8 mouse cellular contexts compared by ENCODE assay signal in the genomic region with DNA sequence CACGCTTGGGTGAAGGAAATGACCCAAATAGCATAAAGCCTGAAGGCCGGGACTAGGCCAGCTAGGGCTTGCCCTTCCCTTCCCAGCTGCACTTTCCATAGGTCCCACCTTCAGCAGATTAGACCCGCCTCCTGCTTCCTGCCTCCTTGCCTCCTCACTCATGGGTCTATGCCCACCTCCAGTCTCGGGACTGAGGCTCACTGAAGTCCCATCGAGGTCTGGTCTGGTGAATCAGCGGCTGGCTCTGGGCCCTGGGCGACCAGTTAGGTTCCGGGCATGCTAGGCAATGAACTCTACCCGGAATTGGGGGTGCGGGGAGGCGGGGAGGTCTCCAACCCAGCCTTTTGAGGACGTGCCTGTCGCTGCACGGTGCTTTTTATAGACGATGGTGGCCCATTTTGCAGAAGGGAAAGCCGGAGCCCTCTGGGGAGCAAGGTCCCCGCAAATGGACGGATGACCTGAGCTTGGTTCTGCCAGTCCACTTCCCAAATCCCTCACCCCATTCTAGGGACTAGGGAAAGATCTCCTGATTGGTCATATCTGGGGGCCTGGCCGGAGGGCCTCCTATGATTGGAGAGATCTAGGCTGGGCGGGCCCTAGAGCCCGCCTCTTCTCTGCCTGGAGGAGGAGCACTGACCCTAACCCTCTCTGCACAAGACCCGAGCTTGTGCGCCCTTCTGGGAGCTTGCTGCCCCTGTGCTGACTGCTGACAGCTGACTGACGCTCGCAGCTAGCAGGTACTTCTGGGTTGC. TPM values are rescaled to one million over a fixed set of nuclear protein-coding genes. Genes with fewer than 3 reads are reported as not detected.
DNase-seq lines count a peak whose midpoint lies in the region; ATAC-seq and TF ChIP-seq lines count a peak whose summit lies in the region.

No protein-coding gene starts in this region.

- peak overlapping the region; percentile 22; the same call in 1 of the 2 replicates for H3K4me2 ChIP-seq in forebrain, embryonic 11.5 days (ENCODE audit: low read depth, low read length, severe bottlenecking)
- H3K4me2 ChIP-seq in hindbrain, embryonic 12.5 days (replicated peaks) = peak overlapping the region; percentile 33
- H3K4me2 ChIP-seq in limb, embryonic 12.5 days = peak overlapping the region; percentile 51

- no peak for TF ChIP-seq CTCF in E14TG2a.4 (conservative IDR thresholded peaks at IDR 0.05; ENCODE audit: low read length)

- 0 out of 2 replicates have a peak, but pooled peaks cover 6% of the 10 kb centered on the region for H3K27me3 ChIP-seq in E14TG2a.4 (ENCODE audit: insufficient read depth, low read length)
- no peaks in the 10 kb centered on the region; the same call in 1 of the 2 replicates for H3K27me3 ChIP-seq in forebrain, embryonic 11.5 days (ENCODE audit: control insufficient read depth, insufficient read depth, low read length)
- no peaks in the 10 kb centered on the region for H3K27me3 ChIP-seq in hindbrain, embryonic 12.5 days
- H3K27me3 ChIP-seq in limb, embryonic 12.5 days = peaks cover 9% of the 10 kb centered on the region; the same call in 1 of the 2 replicates
- H3K27me3 ChIP-seq in midbrain, embryonic 10.5 days (ENCODE audit: low read depth, poor library complexity, severe bottlenecking) = peaks cover 5% of the 10 kb centered on the region; the same call in 1 of the 2 replicates

- 9% methylated on average over 25 of the region's 25 CpGs for WGBS in forebrain, embryonic 11.5 days
- WGBS in hindbrain, embryonic 12.5 days = 9% methylated on average over 25 of the region's 25 CpGs
- WGBS in limb, embryonic 12.5 days = 10% methylated on average over 25 of the region's 25 CpGs
- WGBS in midbrain, embryonic 10.5 days = 11% methylated on average over 25 of the region's 25 CpGs

- no peak overlapping the region for H3K9ac ChIP-seq in forebrain, embryonic 11.5 days (ENCODE audit: low read length)
- H3K9ac ChIP-seq in hindbrain, embryonic 12.5 days = no peak overlapping the region
- H3K9ac ChIP-seq in limb, embryonic 12.5 days (replicated peaks) = 0 out of 2 replicates have a peak overlapping the region, but pooled peaks have one; percentile 31

- peaks cover 54% of the 10 kb centered on the region for H3K4me1 ChIP-seq in E14TG2a.4 (replicated peaks; ENCODE audit: low read depth, low read length)
- 0 out of 2 replicates have a peak, but pooled peaks cover 3% of the 10 kb centered on the region for H3K4me1 ChIP-seq in forebrain, embryonic 11.5 days (replicated peaks; ENCODE audit: control insufficient read depth, insufficient read depth, low read length)
- no peaks in the 10 kb centered on the region for H3K4me1 ChIP-seq in hindbrain, embryonic 12.5 days
- peaks cover 4% of the 10 kb centered on the region; the same call in 1 of the 2 replicates for H3K4me1 ChIP-seq in limb, embryonic 12.5 days (replicated peaks)
- peaks cover 22% of the 10 kb centered on the region for H3K4me1 ChIP-seq in midbrain, embryonic 10.5 days

- peak; percentile 85 for DNase-seq in adrenal gland, postnatal 10 days
- DNase-seq in forebrain, embryonic 11.5 days (ENCODE audit: low spot score) = peak; percentile 63
- DNase-seq in midbrain, embryonic 10.5 days (ENCODE audit: low spot score) = peak; percentile 70
- DNase-seq in thymus, postnatal 14 days = peak; percentile 13
- DNase-seq in c-Kit-positive CD71-positive TER-119-positive erythroid progenitor cells, embryonic 14.5 days (ENCODE audit: low spot score) = no peak

- H3K27ac ChIP-seq in forebrain, embryonic 11.5 days (ENCODE audit: low read depth, low read length) = no peak overlapping the region
- H3K27ac ChIP-seq in hindbrain, embryonic 12.5 days = no peak overlapping the region
- no peak overlapping the region for H3K27ac ChIP-seq in limb, embryonic 12.5 days
- peak overlapping the region; percentile 67; the same call in 1 of the 2 replicates for H3K27ac ChIP-seq in midbrain, embryonic 10.5 days (replicated peaks)

- ATAC-seq in forebrain, embryonic 11.5 days (replicated peaks; ENCODE audit: low FRiP score) = peak; percentile 89
- ATAC-seq in hindbrain, embryonic 12.5 days (ENCODE audit: low FRiP score) = peak; percentile 72; the same call in 1 of the 2 replicates
- peak; percentile 88 for ATAC-seq in limb, embryonic 12.5 days (ENCODE audit: insufficient number of reproducible peaks, insufficient read depth, low FRiP score, low TSS enrichment, low read depth)

- H3K9me3 ChIP-seq in E14TG2a.4 (ENCODE audit: low read length) = no peaks in the 10 kb centered on the region
- no peaks in the 10 kb centered on the region for H3K9me3 ChIP-seq in forebrain, embryonic 11.5 days (ENCODE audit: control insufficient read depth, low read length)
- H3K9me3 ChIP-seq in hindbrain, embryonic 12.5 days (replicated peaks) = no peaks in the 10 kb centered on the region
- H3K9me3 ChIP-seq in limb, embryonic 12.5 days = no peaks in the 10 kb centered on the region
- no peaks in the 10 kb centered on the region for H3K9me3 ChIP-seq in midbrain, embryonic 10.5 days (replicated peaks)

- no peaks in the 10 kb centered on the region for H3K36me3 ChIP-seq in E14TG2a.4 (ENCODE audit: insufficient read depth, low read length)
- no peaks in the 10 kb centered on the region for H3K36me3 ChIP-seq in forebrain, embryonic 11.5 days (ENCODE audit: control insufficient read depth, insufficient read depth, low read length)
- H3K36me3 ChIP-seq in hindbrain, embryonic 12.5 days = no peaks in the 10 kb centered on the region
- no peaks in the 10 kb centered on the region for H3K36me3 ChIP-seq in limb, embryonic 12.5 days
- no peaks in the 10 kb centered on the region for H3K36me3 ChIP-seq in midbrain, embryonic 10.5 days

- H3K4me3 ChIP-seq in E14TG2a.4 (replicated peaks; ENCODE audit: low read length) = peak overlapping the region; percentile 85
- peak overlapping the region; percentile 3; the same call in 1 of the 2 replicates for H3K4me3 ChIP-seq in forebrain, embryonic 11.5 days (ENCODE audit: low read depth, low read length)
- H3K4me3 ChIP-seq in hindbrain, embryonic 12.5 days = 0 out of 2 replicates have a peak overlapping the region, but pooled peaks have one; percentile 5
- H3K4me3 ChIP-seq in limb, embryonic 12.5 days (replicated peaks) = peak overlapping the region; percentile 29
- peak overlapping the region; percentile 41 for H3K4me3 ChIP-seq in midbrain, embryonic 10.5 days

RNA-seq across cellular contexts. Expression of a gene that starts 54.2 kb away (rescaled TPM):
- 10 to 100 TPM; 20.8 to 25.2 TPM for total RNA-seq in adrenal gland, postnatal 10 days (2021)
- 2.2 and 2.4 TPM in 2 replicates for polyA plus RNA-seq in forebrain, embryonic 11.5 days (2014; fragmentation: Nextera tagmentation; extraction: Ambion mirVana)
- 3.6 TPM in 2 replicates for polyA plus RNA-seq in hindbrain, embryonic 12.5 days (2016; fragmentation: Nextera tagmentation; extraction: Ambion mirVana)
- polyA plus RNA-seq in limb, embryonic 12.5 days (2016; fragmentation: Nextera tagmentation; extraction: Ambion mirVana) = 2.1 and 2.7 TPM in 2 replicates
- polyA plus RNA-seq in midbrain, embryonic 10.5 days (2016; fragmentation: Nextera tagmentation; extraction: Ambion mirVana) = 2.2 and 3.5 TPM in 2 replicates

Comparison
In these comparisons a context has a peak if more than half of its experiments do, and no peak if none do; other contexts are left out.
1. H3K4me3 ChIP-seq: peak in every context shown above with its lines; median percentile 85 in E14TG2a.4; 41 in midbrain, embryonic 10.5 days; 29 in limb, embryonic 12.5 days; 5 in hindbrain, embryonic 12.5 days; 3 in forebrain, embryonic 11.5 days.